Mouse (Mus musculus) embryonic facial prominence, embryonic 13.5 days (tissue): ENCODE data around the gene Ptn. TPM values are rescaled to one million over a fixed set of nuclear protein-coding genes. Genes with fewer than 3 reads are reported as not detected.

Experiments used
- ATAC-seq: fragments of 200-750 bp; cut with Nextera tagmentation; 2 replicates; pipeline ENCODE4 v1.8.0; 2017; ENCODE audit warnings: low read depth; ENCODE audit not compliant: insufficient number of reproducible peaks, insufficient read depth, low FRiP score, low TSS enrichment
- H3K27ac ChIP-seq: fragments of 300-500 bp; sonication (generic); 2 replicates; pipeline ENCODE4 v1.5.1; 2015; ENCODE audit warnings: moderate library complexity, mild to moderate bottlenecking, inconsistent platforms
- H3K27me3 ChIP-seq: fragments of 300-500 bp; sonication (generic); 2 replicates; pipeline ENCODE4 v1.6.1; 2015; ENCODE audit warnings: mild to moderate bottlenecking, inconsistent platforms
- H3K36me3 ChIP-seq: fragments of 300-500 bp; sonication (generic); 2 replicates; pipeline ENCODE4 v1.6.1; 2015; ENCODE audit warnings: mild to moderate bottlenecking, inconsistent platforms
- H3K4me1 ChIP-seq: fragments of 300-500 bp; sonication (generic); 2 replicates; pipeline ENCODE4 v1.6.1; 2015; ENCODE audit warnings: inconsistent platforms
- H3K4me2 ChIP-seq: fragments of 300-500 bp; sonication (generic); 2 replicates; pipeline ENCODE4 v1.6.1; 2015; ENCODE audit warnings: moderate library complexity, mild to moderate bottlenecking, inconsistent platforms
- H3K4me3 ChIP-seq: fragments of 300-500 bp; sonication (generic); 2 replicates; pipeline ENCODE4 v1.5.1; 2015; ENCODE audit warnings: mild to moderate bottlenecking, inconsistent platforms
- H3K9ac ChIP-seq: fragments of 300-500 bp; sonication (generic); 2 replicates; pipeline ENCODE4 v1.6.1; 2015; ENCODE audit warnings: mild to moderate bottlenecking, inconsistent platforms
- H3K9me3 ChIP-seq: fragments of 300-500 bp; sonication (generic); 2 replicates; pipeline ENCODE4 v1.6.1; 2016; ENCODE audit warnings: inconsistent platforms
- WGBS: fragments of 180-500 bp; shearing (Covaris S2); methylation state at CpG from one replicate; pipeline ENCODE4 v1.1.7; 2015; ENCODE audit warnings: mixed read lengths; 5-methylcytosine and 5-hydroxymethylcytosine counted together
- polyA plus RNA-seq: library from polyadenylated mRNA; unstranded; fragments of >200 nt; fragmentation: Nextera tagmentation; extraction: Ambion mirVana; gene quantifications from 2 replicates; pipeline ENCODE4 v1.2.1, GENCODE M21; 2015

Gene Ptn
- polyA plus RNA-seq, 1 experiment from 2014 or later, result 731 TPM

DNA sequence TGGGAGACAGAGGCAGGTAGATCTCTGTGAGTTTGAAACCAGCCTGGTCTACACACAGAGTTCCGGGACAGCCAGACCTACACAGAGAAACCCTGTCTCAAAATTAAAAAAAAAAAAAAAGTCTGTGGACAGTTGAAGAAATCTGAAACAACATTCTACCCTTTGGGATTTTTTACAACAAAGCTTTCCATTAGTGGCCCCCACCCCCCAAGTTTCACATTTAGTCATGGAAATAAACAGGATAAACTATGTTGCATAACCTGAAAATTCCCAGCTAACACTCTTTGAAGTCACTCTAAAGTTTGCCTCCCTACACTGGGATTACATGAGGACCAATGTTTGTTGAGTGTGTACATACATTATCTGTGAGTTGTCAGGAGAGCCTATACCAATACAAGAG, 28.7 kb upstream of the Ptn start:
- Histone ChIP-seq H3K4me1 (peaks cover 28% of the 10 kb centered on the region), H3K9me3 (no peaks in the 10 kb centered on the region), H3K4me2 (no peak overlapping the region), H3K36me3 (no peaks in the 10 kb centered on the region), H3K9ac (no peak overlapping the region), H3K27me3 (no peaks in the 10 kb centered on the region), H3K27ac (no peak overlapping the region), H3K4me3 (no peak overlapping the region)
- 87% methylated on average over 1 of the region's 1 CpGs for WGBS
- no peak for ATAC-seq

DNA sequence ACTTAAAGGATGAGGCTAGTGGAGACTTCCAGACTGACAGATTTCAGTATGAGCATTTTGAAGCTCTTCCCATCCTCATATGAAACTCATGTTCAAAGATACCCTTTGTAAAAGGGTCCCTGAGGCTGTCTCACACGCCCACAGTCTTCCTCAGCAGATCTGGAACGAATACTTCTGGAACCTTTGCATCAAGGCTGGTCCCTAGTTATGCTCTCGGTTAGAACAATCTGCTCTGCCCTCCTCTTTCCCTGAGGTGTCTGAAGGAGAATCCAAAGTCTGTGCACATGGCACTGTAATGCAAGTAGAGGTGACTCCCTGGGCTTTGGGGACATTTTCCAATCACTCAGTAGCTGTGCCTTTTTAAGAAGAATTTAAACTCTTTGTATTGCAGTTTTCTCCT, 25.3 kb upstream of the Ptn start:
- Histone ChIP-seq H3K27me3 (no peaks in the 10 kb centered on the region), H3K9ac (no peak overlapping the region), H3K4me1 (peaks cover 25% of the 10 kb centered on the region), H3K36me3 (no peaks in the 10 kb centered on the region), H3K4me2 (no peak overlapping the region), H3K4me3 (no peak overlapping the region), H3K9me3 (no peaks in the 10 kb centered on the region), H3K27ac (no peak overlapping the region)
- WGBS, result 40% methylated on average over 3 of the region's 3 CpGs
- no peak for ATAC-seq

GRCm38 (mm10) chr6:36834695-36835265, 24.8 kb upstream of the Ptn start:
- Histone ChIP-seq H3K4me3 (no peak overlapping the region), H3K9ac (no peak overlapping the region), H3K36me3 (no peaks in the 10 kb centered on the region), H3K4me1 (peaks cover 28% of the 10 kb centered on the region), H3K27ac (no peak overlapping the region), H3K27me3 (no peaks in the 10 kb centered on the region), H3K9me3 (no peaks in the 10 kb centered on the region), H3K4me2 (no peak overlapping the region)
- WGBS, result 76% methylated on average over 4 of the region's 4 CpGs
- no peak for ATAC-seq

- no peak overlapping the region for H3K4me2 ChIP-seq
- no peaks in the 10 kb centered on the region for H3K9me3 ChIP-seq
- no peak overlapping the region for H3K9ac ChIP-seq
- WGBS, result 66% methylated on average over 4 of the region's 4 CpGs
- peaks cover 26% of the 10 kb centered on the region for H3K4me1 ChIP-seq
- no peaks in the 10 kb centered on the region for H3K27me3 ChIP-seq
- H3K27ac ChIP-seq, result no peak overlapping the region
- H3K4me3 ChIP-seq, result no peak overlapping the region
- ATAC-seq, result no peak
- H3K36me3 ChIP-seq, result no peaks in the 10 kb centered on the region
Measured at GRCm38 (mm10) chr6:36832681-36833080, 22.7 kb upstream of the Ptn start.

- WGBS, result 51% methylated on average over 2 of the region's 2 CpGs
- Histone ChIP-seq H3K4me3 (no peak overlapping the region), H3K36me3 (no peaks in the 10 kb centered on the region), H3K9me3 (no peaks in the 10 kb centered on the region), H3K27me3 (no peaks in the 10 kb centered on the region), H3K4me1 (peaks cover 24% of the 10 kb centered on the region), H3K27ac (no peak overlapping the region), H3K4me2 (no peak overlapping the region), H3K9ac (no peak overlapping the region)
- no peak for ATAC-seq
Measured at GRCm38 (mm10) chr6:36832207-36832606, 22.2 kb upstream of the Ptn start.

DNA sequence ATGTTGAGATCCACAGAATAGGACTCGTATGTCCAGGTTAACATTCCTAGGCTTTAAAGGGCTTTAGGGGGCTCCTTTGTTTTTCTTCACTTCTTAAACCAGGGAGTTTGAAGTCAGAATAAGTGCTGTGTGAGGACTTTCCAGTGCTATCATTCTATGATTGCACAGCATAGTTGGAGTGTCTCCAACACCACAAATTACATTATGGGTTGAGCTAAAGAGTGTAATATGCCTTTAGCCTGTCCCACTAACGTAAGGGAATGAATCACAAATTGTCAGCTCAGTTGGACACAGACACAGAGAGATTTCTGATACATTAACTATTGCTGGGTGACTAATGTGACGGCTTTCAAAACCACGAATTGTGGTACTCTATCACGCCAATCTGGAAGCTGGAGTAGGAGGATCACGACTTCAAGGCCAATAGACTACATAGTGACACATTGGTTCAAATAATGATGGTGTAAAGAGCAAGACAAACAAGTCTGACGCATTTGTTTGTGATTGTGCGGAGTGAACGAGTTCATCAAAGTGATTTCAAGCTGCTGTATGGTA, 20.4 kb upstream of the Ptn start:
- Histone ChIP-seq H3K9ac (no peak overlapping the region), H3K27me3 (no peaks in the 10 kb centered on the region), H3K27ac (peak overlapping the region; percentile 3; the same call in 1 of the 2 replicates), H3K4me3 (no peak overlapping the region), H3K4me2 (no peak overlapping the region), H3K36me3 (no peaks in the 10 kb centered on the region), H3K4me1 (peaks cover 18% of the 10 kb centered on the region), H3K9me3 (no peaks in the 10 kb centered on the region)
- WGBS, result 69% methylated on average over 9 of the region's 9 CpGs
- ATAC-seq, result no peak

GRCm38 (mm10) chr6:36819784-36820050, 9.7 kb upstream of the Ptn start:
- H3K9me3 ChIP-seq, result no peaks in the 10 kb centered on the region
- H3K36me3 ChIP-seq, result no peaks in the 10 kb centered on the region
- no peaks in the 10 kb centered on the region for H3K27me3 ChIP-seq
- H3K4me2 ChIP-seq, result peak overlapping the region; percentile 26; the same call in 1 of the 2 replicates
- peak overlapping the region; percentile 87 for H3K27ac ChIP-seq
- no peak for ATAC-seq
- H3K4me3 ChIP-seq, result no peak overlapping the region
- H3K9ac ChIP-seq, result no peak overlapping the region
- H3K4me1 ChIP-seq, result peaks cover 15% of the 10 kb centered on the region

- Histone ChIP-seq H3K4me3 (no peak overlapping the region), H3K9me3 (no peaks in the 10 kb centered on the region), H3K4me1 (peaks cover 15% of the 10 kb centered on the region), H3K4me2 (peak overlapping the region; percentile 26), H3K36me3 (no peaks in the 10 kb centered on the region), H3K9ac (no peak overlapping the region), H3K27me3 (no peaks in the 10 kb centered on the region), H3K27ac (peak overlapping the region; percentile 87)
- ATAC-seq, result peak; percentile 92
- 21% methylated on average over 8 of the region's 8 CpGs for WGBS
Measured at GRCm38 (mm10) chr6:36819019-36819783, 9.2 kb upstream of the Ptn start.

DNA sequence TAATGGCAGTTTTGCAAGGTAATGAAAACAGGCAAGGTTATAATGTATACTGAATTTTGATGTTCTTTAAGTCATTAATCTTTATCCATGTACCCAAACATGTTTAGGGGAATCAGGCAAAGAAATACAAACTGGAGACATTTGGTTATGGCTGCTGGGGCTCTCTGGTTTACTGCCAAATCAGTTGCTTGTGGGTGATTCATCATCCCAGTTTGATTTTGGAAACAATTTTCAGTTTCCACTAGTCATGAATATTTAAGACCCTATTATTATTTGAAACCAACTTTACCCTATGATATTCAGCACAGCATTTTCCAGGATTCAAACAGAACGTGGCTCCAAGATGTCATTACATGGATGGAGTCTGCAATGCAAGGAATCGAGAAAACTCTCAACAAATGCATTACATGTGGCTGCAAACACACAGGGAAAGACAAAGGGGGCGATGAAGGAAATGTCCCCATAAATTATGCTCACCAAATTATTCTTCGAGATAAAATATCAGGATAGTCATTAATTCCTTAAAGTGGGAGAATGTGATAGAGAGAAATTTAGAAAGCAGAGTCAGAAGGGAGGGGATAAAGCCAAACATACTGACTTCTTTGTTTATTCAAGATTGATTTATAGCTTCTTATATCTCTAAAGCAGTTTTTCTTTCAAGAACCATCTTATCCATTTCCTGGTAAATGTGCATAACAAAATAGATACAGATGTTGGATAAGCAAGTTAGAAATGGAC, 8.4 kb upstream of the Ptn start:
- no peak for ATAC-seq
- WGBS, result 27% methylated on average over 4 of the region's 4 CpGs
- Histone ChIP-seq H3K27ac (peak overlapping the region; percentile 87), H3K4me3 (no peak overlapping the region), H3K4me1 (peaks cover 15% of the 10 kb centered on the region), H3K4me2 (peak overlapping the region; percentile 26), H3K27me3 (no peaks in the 10 kb centered on the region), H3K9me3 (no peaks in the 10 kb centered on the region), H3K36me3 (no peaks in the 10 kb centered on the region), H3K9ac (no peak overlapping the region)

DNA sequence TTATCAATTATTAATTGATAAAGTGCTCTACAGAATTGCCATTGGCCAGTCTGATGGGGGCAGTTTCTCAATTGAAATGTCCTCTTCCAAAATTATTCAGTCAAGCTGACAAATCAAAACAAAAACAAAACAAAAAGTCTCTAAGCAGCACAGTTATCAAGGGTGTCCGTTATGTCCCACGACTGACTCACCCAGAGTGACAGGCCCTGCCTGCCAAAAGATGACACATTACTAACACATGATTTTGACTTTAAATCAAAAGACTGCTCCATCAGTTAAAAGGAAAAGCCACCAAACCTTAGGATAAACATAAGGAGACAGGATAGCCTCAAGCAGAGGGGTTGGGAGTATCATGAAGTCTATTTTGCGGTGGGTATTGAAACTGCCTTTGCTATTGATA, 6.6 kb upstream of the Ptn start:
- no peak overlapping the region for H3K4me2 ChIP-seq
- H3K4me3 ChIP-seq, result no peak overlapping the region
- H3K9me3 ChIP-seq, result no peaks in the 10 kb centered on the region
- no peaks in the 10 kb centered on the region for H3K27me3 ChIP-seq
- no peak overlapping the region for H3K9ac ChIP-seq
- no peaks in the 10 kb centered on the region for H3K36me3 ChIP-seq
- no peak overlapping the region for H3K27ac ChIP-seq
- 80% methylated on average over 3 of the region's 3 CpGs for WGBS
- ATAC-seq, result no peak
- peaks cover 21% of the 10 kb centered on the region for H3K4me1 ChIP-seq

DNA sequence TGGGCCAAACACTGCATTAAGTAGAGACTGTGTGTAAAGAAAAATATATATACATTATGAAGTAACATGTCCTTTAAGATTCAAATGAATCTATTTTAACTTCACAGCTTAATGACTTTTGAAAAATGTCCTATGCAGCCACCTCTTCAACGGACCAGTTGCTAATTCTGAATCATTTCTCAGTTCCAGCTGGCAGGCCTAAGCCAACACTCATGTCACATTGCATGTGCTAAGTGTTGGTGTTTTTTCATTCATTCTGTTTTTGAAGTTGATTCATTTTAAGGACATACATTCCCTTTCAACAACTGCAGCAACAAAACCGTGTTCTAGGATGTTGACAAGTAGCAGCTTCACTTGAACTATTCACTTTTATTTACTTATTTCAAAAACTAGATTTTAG, 6.0 kb upstream of the Ptn start:
- H3K4me3 ChIP-seq, result no peak overlapping the region
- H3K4me2 ChIP-seq, result no peak overlapping the region
- no peaks in the 10 kb centered on the region for H3K27me3 ChIP-seq
- no peaks in the 10 kb centered on the region for H3K9me3 ChIP-seq
- H3K36me3 ChIP-seq, result no peaks in the 10 kb centered on the region
- H3K9ac ChIP-seq, result no peak overlapping the region
- 87% methylated on average over 2 of the region's 2 CpGs for WGBS
- no peak overlapping the region for H3K27ac ChIP-seq
- ATAC-seq, result no peak
- peaks cover 22% of the 10 kb centered on the region for H3K4me1 ChIP-seq
